Mouse (Mus musculus) intestine, embryonic 14.5 days (tissue): ENCODE measurements around the gene Apln. TPM values are rescaled to one million over a fixed set of nuclear protein-coding genes. Genes with fewer than 3 reads are reported as not detected.

Experiments
- ATAC-seq: fragments of 200-750 bp; cut with Nextera tagmentation; replicated peaks from 2 replicates; pipeline ENCODE4 v1.8.0; 2017; ENCODE audit warnings: low read depth, moderate number of reproducible peaks, moderate TSS enrichment, moderate library complexity; ENCODE audit not compliant: low FRiP score, low TSS enrichment
- DNase-seq: peaks from one replicate; pipeline ENCODE4 v3.0.0-alpha.2; 2018; ENCODE audit warnings: low spot score
- H3K27ac ChIP-seq: fragments of 300-500 bp; sonication (generic); 2 replicates; pipeline ENCODE4 v1.5.1; 2014; ENCODE audit warnings: low read depth, mild to moderate bottlenecking, control low read depth
- H3K27me3 ChIP-seq: fragments of 300-500 bp; sonication (generic); replicated peaks from 2 replicates; pipeline ENCODE4 v1.6.1; 2014; ENCODE audit warnings: low read length, control low read depth; ENCODE audit not compliant: control insufficient read depth, insufficient read depth
- H3K36me3 ChIP-seq: fragments of 300-500 bp; sonication (generic); 2 replicates; pipeline ENCODE4 v1.6.1; 2014; ENCODE audit warnings: low read length, control low read depth; ENCODE audit not compliant: control insufficient read depth, insufficient read depth
- H3K4me1 ChIP-seq: fragments of 300-500 bp; sonication (generic); replicated peaks from 2 replicates; pipeline ENCODE4 v1.6.1; 2014; ENCODE audit warnings: low read length, control low read depth, mixed read lengths; ENCODE audit not compliant: control insufficient read depth, insufficient read depth
- H3K4me2 ChIP-seq: fragments of 300-500 bp; sonication (generic); 2 replicates; pipeline ENCODE4 v1.6.1; 2014; ENCODE audit warnings: low read length
- H3K4me3 ChIP-seq: fragments of 300-500 bp; sonication (generic); 2 replicates; pipeline ENCODE4 v1.5.1; 2014; ENCODE audit warnings: low read depth, low read length, control low read depth, mixed read lengths
- H3K9ac ChIP-seq: fragments of 300-500 bp; sonication (generic); 2 replicates; pipeline ENCODE4 v1.6.1; 2014; ENCODE audit warnings: mild to moderate bottlenecking, low read length
- H3K9me3 ChIP-seq: fragments of 300-500 bp; sonication (generic); 2 replicates; pipeline ENCODE4 v1.6.1; 2016; ENCODE audit warnings: low read length, control low read depth; ENCODE audit not compliant: control insufficient read depth
- WGBS: fragments of 180-500 bp; shearing (Covaris S2); extraction: QIAGEN DNeasy Blood & Tissue Kit; methylation state at CpG from one replicate; pipeline ENCODE4 v1.1.7; 2014; 5-methylcytosine and 5-hydroxymethylcytosine counted together
- polyA plus RNA-seq: library from polyadenylated mRNA; unstranded; fragments of >200 nt; fragmentation: Nextera tagmentation; extraction: Ambion mirVana; gene quantifications from 2 replicates; pipeline ENCODE4 v1.2.1, GENCODE M21; 2014

Gene Apln
- polyA plus RNA-seq: 4.9 and 5.5 TPM in 2 replicates

DNA sequence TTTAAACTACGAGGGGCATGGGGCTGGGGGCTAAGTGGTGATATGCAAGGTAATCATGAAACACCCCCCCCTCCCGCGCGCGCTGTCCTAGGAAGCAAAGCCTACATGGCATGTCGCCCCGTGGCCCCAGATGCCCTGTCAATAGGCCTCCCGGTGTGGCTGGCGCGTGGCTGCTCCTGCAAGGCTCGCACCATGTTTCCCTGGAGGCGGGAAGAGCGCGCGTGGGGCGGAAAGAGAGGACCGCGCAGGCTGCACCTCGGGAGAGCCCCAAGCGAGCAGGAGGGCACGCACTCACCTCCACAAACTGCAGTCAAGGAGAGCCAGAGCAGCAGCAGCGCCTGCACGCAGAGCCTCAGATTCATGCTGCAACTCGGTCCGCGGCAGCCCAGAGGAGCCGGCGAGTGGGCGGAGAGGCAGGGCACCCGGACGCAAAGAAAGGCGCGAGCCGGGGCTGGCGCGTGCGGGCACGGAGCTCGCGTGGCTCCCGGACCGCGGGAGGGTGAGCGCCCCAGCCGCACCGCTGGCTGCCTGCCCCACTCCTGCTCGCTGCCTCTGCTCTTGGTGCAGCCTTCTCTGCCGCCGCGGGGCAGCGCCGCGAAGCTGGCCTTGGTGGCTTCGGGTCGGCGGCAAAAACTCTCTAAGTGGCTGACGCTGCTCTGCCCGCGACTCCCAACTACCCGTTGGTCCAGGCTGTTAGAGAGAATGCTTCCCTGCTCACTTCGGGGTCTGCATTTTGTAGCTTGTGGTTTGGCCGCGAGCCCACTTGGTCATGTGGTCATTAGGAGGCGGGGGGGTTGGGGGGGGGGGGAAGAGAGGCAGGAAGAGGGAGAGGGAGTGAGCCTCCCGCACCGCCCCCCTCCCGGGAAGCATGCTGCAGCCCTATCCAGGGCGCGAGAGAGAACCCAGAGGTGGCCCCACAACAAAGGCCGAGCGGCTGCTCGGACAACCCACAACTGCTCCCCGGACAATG, at the start of gene Apln:
TSS of gene Apln (minus strand) at position 710 of the 970 bp plus-strand sequence.
- H3K4me2 ChIP-seq: peak within 1 kb of the TSS; percentile 63
- WGBS: 14% methylated on average over 65 of the region's 73 CpGs
- no peaks in the 10 kb centered on the region for H3K36me3 ChIP-seq
- ATAC-seq: peak; percentile 74
- no peaks in the 10 kb centered on the region for H3K4me1 ChIP-seq
- H3K27ac ChIP-seq: no peak within 1 kb of the TSS
- H3K27me3 ChIP-seq: peaks cover 24% of the 10 kb centered on the region; the same call in 1 of the 2 replicates
- peak; percentile 63 for DNase-seq
- no peaks in the 10 kb centered on the region for H3K9me3 ChIP-seq
- H3K4me3 ChIP-seq: peak within 1 kb of the TSS; percentile 44
- peak within 1 kb of the TSS; percentile 32 for H3K9ac ChIP-seq

DNA sequence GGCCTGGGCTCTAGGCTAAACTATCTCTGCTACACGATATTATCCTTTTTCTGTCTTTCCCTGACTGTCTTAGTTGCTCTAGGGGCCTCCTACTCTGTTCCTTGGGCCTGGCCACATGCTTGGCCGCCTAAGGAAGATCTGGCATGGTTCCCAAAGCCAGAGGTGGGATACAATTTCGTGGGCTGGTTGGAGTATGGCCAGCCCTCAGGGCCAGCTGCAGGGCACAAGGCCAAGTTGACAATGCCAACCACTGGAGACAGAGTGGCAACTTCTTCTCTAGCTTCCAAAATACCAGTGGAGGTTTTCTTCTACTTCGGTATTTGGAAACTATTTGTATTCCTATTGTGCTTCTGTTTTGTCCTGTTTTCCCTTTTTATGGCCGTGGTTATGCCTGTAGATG, 47.7 kb upstream of the Apln start:
- no peaks in the 10 kb centered on the region for H3K36me3 ChIP-seq
- H3K4me1 ChIP-seq: no peaks in the 10 kb centered on the region
- no peak for ATAC-seq
- H3K4me3 ChIP-seq: no peak overlapping the region
- H3K4me2 ChIP-seq: no peak overlapping the region
- no peaks in the 10 kb centered on the region for H3K27me3 ChIP-seq
- no peak for DNase-seq
- no peak overlapping the region for H3K27ac ChIP-seq
- no peak overlapping the region for H3K9ac ChIP-seq
- H3K9me3 ChIP-seq: no peaks in the 10 kb centered on the region
- 56% methylated on average over 5 of the region's 5 CpGs for WGBS

DNA sequence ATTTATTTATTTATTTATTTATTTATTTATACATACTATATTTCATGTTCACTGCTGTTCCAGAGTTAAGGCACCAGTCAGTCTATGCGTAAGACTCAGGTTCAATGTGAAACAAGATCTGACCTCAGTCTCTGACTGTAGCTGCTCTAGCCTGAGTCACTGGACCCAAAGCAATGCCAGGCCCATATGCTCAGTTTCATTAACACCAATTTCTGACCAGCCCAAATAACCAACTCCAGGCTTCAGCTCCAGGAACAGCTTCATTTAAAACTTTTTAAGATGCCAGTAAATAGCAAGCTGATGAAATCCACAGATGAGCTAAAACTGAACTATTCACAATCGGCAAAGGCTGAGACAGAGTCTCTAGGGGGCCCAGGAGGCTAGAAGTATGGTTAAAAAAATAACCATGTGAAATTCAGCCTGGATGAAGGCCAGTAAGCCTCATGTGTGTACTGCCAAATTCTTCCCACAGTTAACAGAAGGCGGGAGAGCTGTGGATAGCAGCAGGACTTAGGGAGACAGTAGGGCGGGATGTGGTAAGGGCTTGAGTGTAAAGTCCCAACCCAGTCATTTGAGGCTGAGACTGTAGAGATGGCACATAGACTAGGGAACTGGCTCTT, 42.3 kb upstream of the Apln start:
- ATAC-seq: no peak
- Histone ChIP-seq H3K27me3 (peaks cover 5% of the 10 kb centered on the region; the same call in 1 of the 2 replicates), H3K36me3 (no peaks in the 10 kb centered on the region), H3K27ac (no peak overlapping the region), H3K9me3 (no peaks in the 10 kb centered on the region), H3K4me2 (no peak overlapping the region), H3K9ac (no peak overlapping the region), H3K4me1 (no peaks in the 10 kb centered on the region), H3K4me3 (no peak overlapping the region)
- WGBS: 82% methylated on average over 4 of the region's 4 CpGs
- no peak for DNase-seq

DNA sequence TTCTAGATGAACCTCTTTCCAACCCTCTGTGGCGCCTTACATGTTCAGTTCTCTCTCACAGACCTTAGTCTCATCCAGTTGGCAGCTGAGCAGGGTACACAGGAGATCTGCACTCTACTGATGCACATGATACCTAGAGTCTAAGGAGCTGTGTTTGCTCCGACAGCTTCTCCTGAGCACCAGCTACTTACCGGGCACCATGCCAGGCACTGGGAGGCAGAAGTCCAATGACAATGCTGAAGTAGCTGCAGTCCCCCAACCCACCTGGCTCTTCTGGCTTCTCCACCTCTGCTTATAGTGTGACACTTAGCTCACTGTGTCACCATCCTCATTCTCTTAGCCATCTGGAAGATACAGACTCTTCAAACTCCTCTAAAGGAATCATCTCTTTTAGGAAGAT, 40.0 kb upstream of the Apln start:
- H3K27me3 ChIP-seq: peaks cover 8% of the 10 kb centered on the region; the same call in 1 of the 2 replicates
- ATAC-seq (no peak), DNase-seq (no peak)
- WGBS: 97% methylated on average over 3 of the region's 3 CpGs
- H3K9ac ChIP-seq: no peak overlapping the region
- H3K27ac ChIP-seq: no peak overlapping the region
- no peaks in the 10 kb centered on the region for H3K4me1 ChIP-seq
- H3K9me3 ChIP-seq: no peaks in the 10 kb centered on the region
- no peak overlapping the region for H3K4me2 ChIP-seq
- H3K36me3 ChIP-seq: no peaks in the 10 kb centered on the region
- H3K4me3 ChIP-seq: no peak overlapping the region

DNA sequence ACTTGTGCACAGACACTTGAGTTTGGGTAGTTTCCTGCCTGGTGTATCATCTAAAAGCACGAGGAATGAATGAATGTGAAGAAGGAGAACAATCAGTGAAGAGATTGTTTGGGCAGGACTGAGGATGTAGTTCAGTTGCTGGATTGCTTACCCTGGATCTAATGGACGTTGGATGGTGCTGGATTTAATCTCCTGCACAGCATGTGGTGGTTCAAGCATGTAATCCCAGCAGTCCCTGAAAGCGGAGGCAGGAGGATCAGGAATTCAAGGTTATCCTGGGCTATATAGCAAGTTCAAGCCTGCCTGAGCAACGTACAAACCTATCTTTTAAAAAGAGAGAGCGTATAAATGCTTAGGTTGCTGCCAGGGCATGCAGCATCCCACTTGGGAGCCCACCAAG, 37.7 kb upstream of the Apln start:
- H3K27ac ChIP-seq: no peak overlapping the region
- ATAC-seq (no peak), DNase-seq (no peak)
- 36% methylated on average over 5 of the region's 5 CpGs for WGBS
- H3K4me2 ChIP-seq: no peak overlapping the region
- no peak overlapping the region for H3K4me3 ChIP-seq
- no peaks in the 10 kb centered on the region for H3K9me3 ChIP-seq
- H3K27me3 ChIP-seq: peaks cover 8% of the 10 kb centered on the region; the same call in 1 of the 2 replicates
- H3K9ac ChIP-seq: no peak overlapping the region
- no peaks in the 10 kb centered on the region for H3K4me1 ChIP-seq
- no peaks in the 10 kb centered on the region for H3K36me3 ChIP-seq

DNA sequence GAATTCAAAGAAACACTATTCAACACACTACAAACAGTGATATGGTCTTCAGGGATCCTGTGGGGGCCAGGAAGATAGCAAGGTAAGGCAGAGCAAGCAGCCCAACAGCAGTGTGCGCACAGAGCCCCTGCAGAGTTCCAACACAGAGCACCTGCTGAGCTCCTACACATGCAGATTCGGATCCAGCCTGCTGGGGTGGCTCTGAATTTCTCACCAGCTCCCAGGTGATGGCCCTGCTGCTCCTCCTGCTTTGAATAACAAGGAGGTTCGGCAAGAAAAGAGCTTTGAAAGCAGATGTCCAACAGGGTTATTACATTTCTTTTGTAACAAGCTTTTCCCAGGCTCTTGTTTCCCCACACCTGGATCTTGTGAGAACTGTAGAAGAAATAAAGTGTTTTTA, 37.3 kb upstream of the Apln start:
- H3K4me1 ChIP-seq: no peaks in the 10 kb centered on the region
- no peak for DNase-seq
- H3K4me3 ChIP-seq: no peak overlapping the region
- no peak for ATAC-seq
- 33% methylated on average over 3 of the region's 3 CpGs for WGBS
- H3K9me3 ChIP-seq: no peaks in the 10 kb centered on the region
- no peak overlapping the region for H3K4me2 ChIP-seq
- H3K9ac ChIP-seq: no peak overlapping the region
- H3K27me3 ChIP-seq: peaks cover 8% of the 10 kb centered on the region; the same call in 1 of the 2 replicates
- H3K27ac ChIP-seq: no peak overlapping the region
- no peaks in the 10 kb centered on the region for H3K36me3 ChIP-seq

DNA sequence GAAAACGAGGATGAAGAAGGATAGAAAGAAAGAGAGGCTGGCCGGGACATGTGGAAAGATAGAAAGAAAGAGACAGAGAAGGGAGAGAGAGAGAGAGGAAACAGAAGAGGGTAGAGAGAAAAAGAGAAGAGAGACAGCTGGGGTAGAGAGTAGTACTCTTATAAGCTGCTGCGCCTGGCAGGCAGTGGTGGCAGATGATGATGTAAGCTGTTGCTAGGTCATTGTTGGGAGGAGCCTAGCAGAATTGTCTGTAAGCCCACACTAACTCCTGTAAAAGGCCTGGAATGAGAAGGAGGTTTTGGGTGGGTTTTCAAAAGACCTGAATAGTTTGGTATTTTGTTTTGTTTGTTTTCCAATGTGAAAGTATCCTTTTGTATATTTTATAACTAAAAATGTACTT, 32.2 kb upstream of the Apln start:
- Histone ChIP-seq H3K27ac (no peak overlapping the region), H3K9me3 (no peaks in the 10 kb centered on the region), H3K4me1 (no peaks in the 10 kb centered on the region), H3K27me3 (peaks cover 2% of the 10 kb centered on the region; the same call in 1 of the 2 replicates), H3K9ac (no peak overlapping the region), H3K36me3 (no peaks in the 10 kb centered on the region), H3K4me2 (no peak overlapping the region), H3K4me3 (no peak overlapping the region)
- DNase-seq (no peak), ATAC-seq (no peak)
- 74% methylated on average over 3 of the region's 3 CpGs for WGBS

DNA sequence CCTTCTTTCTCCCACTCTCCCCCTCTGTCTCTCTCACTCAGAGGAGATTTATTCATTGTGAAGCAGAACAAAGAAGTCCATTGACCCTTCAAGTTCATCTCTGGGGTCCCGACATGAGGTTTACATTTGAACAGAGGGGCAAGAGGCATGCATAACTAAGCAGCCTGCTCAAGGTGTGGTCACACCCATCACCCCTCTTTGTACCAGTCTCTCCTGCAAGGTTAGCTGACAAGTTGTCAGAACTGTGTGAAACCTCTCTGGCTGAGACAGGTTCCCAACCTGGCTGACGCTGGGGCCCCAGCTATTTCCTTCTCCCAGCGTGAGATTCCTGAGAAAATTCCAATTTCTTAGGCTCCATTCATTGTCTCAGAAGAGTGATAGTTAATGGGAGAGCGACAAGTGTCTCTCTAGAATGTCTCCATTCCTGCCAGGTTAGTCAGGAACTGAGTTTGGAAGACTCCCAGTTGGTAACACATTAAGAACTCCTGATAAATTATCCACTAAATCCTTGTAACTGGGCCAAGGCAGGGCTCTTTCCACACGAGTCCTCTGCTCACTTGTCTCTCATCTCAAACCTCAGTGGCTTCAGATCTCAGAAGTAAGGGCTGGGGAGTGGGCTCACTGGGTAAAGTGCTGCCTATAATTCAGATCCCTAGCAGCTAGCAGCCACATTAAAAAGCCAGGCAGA, 29.7 kb upstream of the Apln start:
- Histone ChIP-seq H3K4me1 (no peaks in the 10 kb centered on the region), H3K27me3 (no peaks in the 10 kb centered on the region), H3K4me2 (no peak overlapping the region), H3K9ac (no peak overlapping the region), H3K9me3 (no peaks in the 10 kb centered on the region), H3K36me3 (no peaks in the 10 kb centered on the region), H3K27ac (no peak overlapping the region), H3K4me3 (no peak overlapping the region)
- 33% methylated on average over 5 of the region's 5 CpGs for WGBS
- ATAC-seq: no peak
- DNase-seq: no peak
